Mouse (Mus musculus) spleen, postnatal 4 days (tissue): Measurements from ENCODE around the gene Oscp1.

Experiments
- DNase-seq, 2 experiments: peaks; one replicate each; pipeline ENCODE4 v3.0.0; 2022; ENCODE audit warnings: low spot score in 2 of 2

The Oscp1 gene

DNA sequence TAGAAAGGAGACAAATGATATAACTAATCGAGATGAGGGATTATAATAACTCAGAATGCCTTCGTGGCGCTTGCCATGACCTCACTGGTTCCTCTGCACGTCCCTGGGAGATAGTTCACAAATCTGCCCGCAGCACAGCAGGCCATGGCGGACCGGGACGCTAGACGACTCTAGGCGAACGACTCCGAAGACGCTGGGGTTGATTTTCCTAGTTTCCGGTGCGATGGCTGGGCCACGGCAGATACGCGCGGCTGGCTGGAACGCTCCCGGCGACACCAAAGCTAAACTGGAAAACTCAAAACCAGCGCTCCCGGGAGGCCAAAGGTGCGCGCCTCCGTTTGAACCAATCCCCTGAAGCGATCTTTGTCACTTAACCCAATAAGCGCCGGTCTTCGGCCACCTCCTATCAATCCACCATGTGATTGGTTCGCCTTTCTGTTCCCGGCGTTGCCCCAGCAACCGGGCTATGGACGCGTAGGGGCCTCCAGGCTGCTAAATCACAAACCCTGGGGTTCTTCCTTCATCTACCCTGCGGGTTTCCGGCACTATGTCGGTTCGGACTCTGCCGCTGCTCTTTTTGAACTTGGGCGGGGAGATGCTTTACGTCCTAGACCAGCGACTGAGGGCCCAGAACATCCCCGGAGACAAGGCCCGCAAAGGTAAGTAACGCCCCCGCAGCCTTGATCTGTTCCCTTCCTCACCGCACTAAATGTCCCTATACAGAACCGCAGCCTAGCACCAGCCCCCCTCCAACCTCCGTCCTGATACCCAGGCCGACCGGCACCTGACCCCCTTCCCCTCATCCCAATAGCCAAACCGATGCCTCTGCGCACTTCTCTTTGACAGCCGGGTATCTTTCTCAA is at the start of gene Oscp1:
Gene Oscp1 (plus strand): TSS at position 432 of the 863 bp plus-strand sequence.
- peak; percentile 86 to 91 for DNase-seq

DNA sequence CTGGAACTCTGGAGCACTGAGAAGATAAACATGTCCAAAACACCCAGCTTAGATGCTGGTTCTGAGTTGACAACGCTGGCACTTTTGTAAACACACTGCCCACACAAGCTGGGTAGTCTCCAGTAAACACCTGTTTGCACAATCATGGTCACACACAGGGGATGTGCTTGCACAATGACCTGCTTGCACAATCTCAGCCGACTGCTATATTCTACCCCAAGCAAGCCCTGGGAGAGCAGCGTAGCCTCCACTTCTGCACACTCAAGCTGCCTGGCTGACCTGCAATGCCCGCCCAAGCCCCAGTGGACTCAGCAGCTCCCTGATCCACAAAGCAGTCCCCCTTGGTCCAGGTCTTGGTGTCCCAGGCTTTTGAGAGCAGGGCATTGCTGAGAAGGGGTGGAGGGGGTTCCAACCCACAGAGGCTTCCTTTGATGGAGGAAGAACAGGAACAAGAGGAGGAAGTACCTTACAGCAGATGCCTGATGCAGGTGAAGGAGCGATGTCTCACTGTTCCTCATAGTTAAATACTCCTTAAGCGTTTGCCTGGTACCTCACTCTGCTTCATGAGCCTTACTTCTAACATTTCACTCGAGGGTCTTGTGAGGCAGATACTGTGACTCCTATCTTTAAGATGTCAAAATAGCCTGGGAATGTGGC is 40.6 kb upstream of the Oscp1 start:
- DNase-seq, result peak; percentile 37 to 74

DNA sequence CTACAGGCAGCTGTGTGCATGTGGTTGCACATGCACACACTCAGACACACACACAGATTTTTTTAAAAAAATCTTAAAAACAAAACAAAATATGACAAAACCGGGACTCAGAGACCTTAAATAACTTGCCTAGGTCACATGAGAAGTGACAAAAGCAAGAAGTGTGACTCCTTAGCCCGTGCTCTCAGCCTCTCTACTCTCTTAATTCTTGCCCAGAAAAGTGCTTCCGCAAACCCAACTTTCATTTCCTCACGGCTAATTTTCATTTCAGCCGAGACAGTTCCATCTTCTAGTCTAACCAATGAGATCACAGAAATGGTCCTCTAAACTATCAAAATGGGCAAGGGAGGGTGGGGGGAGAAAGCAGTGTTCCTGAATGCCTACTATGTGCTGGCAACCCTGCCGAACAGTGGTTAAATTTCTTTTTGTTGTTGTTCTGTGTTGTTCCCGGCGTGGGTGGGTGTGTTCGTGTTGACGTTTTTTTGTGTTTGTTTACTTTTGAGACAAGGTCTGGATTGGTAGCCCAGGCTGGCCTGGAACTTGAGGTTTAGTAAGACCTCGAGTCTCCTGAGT is 39.3 kb upstream of the Oscp1 start:
- no peak for DNase-seq

GRCm38 (mm10) chr4:126024303-126024900 is 34.0 kb upstream of the Oscp1 start, which contains the start of gene Csf3r:
Csf3r (plus strand) TSS chr4:126024550.
- DNase-seq, result no peak

GRCm38 (mm10) chr4:126025801-126026200 is 32.6 kb upstream of the Oscp1 start:
- DNase-seq, result no peak

- no peak for DNase-seq
Observed at GRCm38 (mm10) chr4:126027980-126028379, 30.4 kb upstream of the Oscp1 start.

DNA sequence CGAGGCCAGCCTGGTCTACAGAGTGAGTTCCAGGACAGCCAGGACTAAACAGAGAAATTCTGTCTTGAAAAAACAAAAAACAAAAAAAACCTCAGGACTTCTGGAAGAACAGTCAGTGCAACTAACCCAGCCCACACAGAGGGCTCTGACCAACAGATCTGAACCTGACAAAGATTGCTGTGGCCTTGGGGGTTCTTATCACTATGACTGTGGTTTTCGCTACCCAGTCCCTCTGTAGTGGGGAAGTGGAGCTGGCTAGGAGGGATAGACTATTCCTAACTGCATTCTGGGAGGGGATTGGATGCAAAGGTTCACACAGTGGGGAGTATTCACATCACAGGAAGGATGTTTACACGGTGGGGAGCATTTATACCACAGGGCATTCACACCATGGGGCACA is 29.3 kb upstream of the Oscp1 start:
- no peak for DNase-seq

DNA sequence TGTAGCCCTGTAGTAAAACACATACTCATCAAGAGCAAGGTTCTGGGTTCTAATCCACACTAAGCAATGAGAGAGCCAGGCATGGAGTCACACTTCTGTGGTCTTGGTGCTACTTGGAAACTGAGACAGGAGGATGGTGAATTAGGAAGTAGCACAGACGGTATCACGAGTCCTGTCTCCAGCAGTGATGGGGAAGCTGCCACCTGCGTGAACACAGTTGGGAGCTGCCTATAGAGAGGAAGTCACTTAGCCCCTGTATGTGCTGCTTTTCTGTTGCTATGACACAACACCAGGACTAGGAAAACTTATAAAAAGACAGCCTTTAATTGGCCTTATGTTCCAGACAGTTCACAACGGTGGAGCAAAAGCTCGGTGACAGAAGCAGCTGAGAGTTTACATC is 27.7 kb upstream of the Oscp1 start:
- DNase-seq, result no peak

GRCm38 (mm10) chr4:126035413-126035812 is 23.0 kb upstream of the Oscp1 start:
- DNase-seq, result no peak

DNA sequence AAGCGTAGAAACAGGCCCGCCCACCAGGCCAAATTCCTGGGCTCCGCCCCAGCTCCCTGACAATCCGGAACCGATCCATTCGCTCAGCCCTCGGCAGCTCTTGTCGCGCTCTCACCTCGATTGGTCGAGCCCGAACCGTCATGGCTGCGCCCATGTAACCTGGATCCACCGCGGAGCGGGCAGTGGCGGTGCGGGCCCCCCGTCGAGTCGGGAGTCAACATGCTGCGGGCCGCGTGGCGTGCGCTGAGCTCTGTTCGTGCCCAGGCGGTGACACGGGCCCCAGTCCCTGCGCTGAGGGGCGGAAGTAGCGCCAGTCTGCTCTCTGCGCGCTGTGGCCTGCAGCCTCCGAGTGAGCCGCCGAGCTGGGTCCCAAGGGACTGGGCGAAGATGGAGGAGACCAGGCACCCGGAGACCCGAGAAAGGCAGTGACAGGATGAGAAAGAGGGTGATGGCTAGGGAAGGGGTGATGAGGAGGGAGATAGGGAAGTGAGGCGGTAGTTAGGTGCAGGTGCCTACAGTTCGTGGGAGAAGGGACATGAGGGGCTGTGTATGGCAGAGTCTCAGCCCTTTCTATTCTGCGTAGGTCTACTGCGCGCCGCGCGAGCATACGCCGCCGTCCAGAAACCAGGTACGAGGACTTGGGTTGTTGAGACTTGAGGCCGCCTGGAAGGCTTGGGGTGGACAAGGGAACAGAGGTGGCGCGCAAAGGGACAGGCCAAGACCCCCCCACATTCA is 11.3 kb upstream of the Oscp1 start, which contains the start of gene Mrps15:
Gene Mrps15 (plus strand): TSS at position 75 of the 735 bp plus-strand sequence.
- peak; percentile 75 to 86 for DNase-seq

- no peak for DNase-seq
Observed at GRCm38 (mm10) chr4:126051617-126052016, 6.7 kb upstream of the Oscp1 start.

DNA sequence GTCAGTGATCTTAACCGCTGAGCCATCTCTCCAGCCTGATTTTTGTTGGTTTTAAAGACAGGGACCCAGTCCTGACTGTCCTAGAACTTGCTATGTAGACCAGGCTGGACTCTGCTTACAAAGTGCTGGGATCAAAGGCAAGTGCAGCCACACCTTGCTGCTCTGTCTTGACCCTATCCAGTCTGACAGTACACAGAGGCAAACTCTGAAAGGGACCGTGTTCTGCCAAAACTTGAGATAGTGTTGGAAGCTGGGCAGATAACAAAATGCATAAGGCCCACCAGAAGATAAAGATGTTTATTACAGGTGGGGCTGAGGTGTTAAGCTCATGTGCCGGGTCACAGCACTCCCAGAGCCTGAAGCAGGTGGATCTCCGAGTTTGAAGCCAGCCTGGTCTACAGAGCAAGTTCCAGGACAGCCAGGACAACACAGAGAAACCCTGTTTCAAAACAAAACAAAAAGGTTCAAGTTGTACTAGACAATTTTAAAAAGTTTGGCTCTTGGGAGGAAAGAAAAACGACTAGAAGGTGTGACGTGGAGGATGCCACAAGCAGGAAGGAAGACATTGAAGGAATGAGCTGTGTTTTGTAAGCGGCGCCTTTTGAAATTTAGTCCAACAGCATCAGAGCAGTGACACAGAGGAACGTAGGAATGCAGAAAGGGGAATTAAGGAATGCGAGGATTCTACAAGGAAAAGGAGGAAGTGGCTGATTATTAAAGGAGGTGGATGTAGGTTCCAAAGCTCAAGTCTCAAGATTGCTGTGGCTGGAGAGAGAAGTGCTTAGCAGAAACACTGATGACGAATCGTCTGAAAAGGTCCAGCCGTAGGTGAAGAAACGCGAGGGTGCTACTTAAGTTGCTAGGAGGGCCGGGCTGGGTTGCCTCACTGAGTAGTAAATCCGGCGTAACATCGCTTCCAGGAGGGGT is 895 bp upstream of the Oscp1 start:
- no peak for DNase-seq

DNA sequence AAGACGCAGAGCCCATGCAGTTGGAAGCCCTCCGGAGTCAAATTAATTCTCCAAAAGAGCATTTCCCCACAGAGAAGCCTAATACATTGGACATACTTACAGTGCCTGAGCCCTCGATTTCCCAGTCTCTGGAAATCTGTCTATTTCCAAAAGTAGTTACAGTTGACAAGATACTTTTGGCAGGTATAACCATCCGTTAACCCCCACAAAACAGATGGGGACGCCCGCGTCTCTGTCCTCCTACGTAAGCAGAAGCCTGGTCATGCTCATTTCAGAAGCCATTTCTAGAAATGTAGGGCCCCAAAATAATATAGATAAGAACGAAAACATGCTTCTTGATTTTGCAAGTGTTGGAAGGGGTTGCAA is 615 bp downstream of the Oscp1 start:
- DNase-seq, result no peak

DNA sequence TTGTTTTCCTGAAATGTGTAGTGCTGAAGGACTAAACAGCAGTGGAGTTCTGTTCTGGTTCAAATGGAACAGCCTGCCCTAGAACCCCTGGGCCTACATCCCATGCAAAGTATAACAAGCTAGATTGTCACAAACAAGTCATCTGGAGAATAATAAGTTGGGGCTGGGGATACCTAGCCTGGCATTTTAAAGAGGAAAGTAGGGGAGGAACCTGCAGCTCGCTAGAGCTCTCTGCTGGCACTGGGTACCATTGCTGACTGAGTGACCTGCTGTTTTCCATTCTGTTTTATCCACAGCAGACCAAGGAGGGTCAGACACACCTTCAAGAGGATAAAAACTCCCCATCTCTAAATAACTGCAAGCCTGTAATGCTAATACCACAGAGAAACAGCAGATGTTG is 4.5 kb downstream of the Oscp1 start:
- no peak for DNase-seq

- DNase-seq, result no peak
Observed at GRCm38 (mm10) chr4:126065241-126065640, 6.9 kb downstream of the Oscp1 start.

DNA sequence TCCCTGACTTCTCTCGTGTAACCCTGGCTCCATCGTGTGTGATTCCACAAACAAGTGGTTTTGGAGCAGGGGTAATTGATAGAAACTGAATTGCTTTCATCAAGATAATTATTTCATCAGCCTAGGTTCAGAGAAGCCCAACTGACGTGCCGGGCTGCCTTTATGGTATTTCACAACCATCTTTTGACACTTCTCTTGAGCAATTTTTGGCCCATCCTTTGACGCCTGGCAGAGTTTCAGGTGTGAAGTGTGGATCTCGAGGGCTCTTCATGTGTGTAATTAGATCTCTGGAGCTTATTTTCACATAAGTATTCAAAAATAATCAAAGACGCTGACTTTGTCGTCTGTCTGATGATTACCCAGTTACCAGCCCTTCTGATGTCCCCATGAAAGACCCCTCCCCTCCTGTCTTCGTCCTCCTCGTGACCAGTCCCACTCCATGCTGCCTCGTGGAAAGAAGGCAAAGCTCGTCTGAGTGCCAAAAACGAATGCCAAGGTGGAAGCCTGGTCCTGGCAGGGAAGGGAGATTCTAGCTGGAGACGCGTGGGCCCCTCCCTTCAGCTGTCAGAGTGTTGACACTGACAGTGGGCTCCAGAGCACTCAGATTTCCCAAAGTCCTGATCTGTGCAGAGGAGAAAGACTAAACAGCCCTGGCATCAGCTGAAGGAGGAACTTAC is 9.2 kb downstream of the Oscp1 start:
- DNase-seq, result no peak

- no peak for DNase-seq
Observed at GRCm38 (mm10) chr4:126068842-126069241, 10.5 kb downstream of the Oscp1 start.

DNA sequence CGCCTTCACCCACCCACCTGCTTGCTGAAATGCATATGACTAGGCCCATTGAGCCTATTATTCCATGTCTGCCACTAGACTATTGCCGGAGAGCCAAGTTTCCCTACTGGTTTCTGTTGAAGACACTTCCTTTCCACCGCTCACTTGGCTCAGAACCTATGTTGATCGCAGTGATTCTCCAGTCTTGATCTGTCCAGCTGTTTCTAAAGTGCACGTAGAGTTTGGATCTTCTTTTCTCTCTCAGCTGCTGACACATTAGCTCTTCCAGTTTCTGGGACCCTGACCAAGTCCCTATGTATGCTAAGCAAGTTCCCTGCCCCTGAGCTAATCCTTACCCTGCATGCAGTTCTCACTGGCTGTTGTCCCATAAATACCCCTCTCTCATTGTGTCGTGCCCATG is 19.5 kb downstream of the Oscp1 start:
- DNase-seq, result no peak

- no peak for DNase-seq
Observed at GRCm38 (mm10) chr4:126079266-126079665, 20.9 kb downstream of the Oscp1 start.

GRCm38 (mm10) chr4:126081601-126082000 is 23.2 kb downstream of the Oscp1 start:
- DNase-seq, result no peak
